Mouse (Mus musculus) heart, embryonic 10.5 days (tissue): ENCODE measurements around the gene Efcab12. TPM values are rescaled to one million over a fixed set of nuclear protein-coding genes. Genes with fewer than 3 reads are reported as not detected.

Source experiments
- DNase-seq: peaks from one replicate; pipeline ENCODE4 v3.0.0-alpha.2; 2017; ENCODE audit warnings: low spot score
- H3K27ac ChIP-seq: fragments of 300-500 bp; sonication (generic); 2 replicates; pipeline ENCODE4 v1.5.1; 2016; ENCODE audit warnings: mild to moderate bottlenecking
- H3K27me3 ChIP-seq: fragments of 300-500 bp; sonication (generic); 2 replicates; pipeline ENCODE4 v1.6.1; 2016; ENCODE audit warnings: mild to moderate bottlenecking; ENCODE audit not compliant: poor library complexity, insufficient read depth, severe bottlenecking
- H3K36me3 ChIP-seq: fragments of 300-500 bp; sonication (generic); 2 replicates; pipeline ENCODE4 v1.6.1; 2016; ENCODE audit warnings: mild to moderate bottlenecking, moderate library complexity
- H3K4me1 ChIP-seq: fragments of 300-500 bp; sonication (generic); 2 replicates; pipeline ENCODE4 v1.6.1; 2016; ENCODE audit warnings: mild to moderate bottlenecking
- H3K4me3 ChIP-seq: fragments of 300-500 bp; sonication (generic); 2 replicates; pipeline ENCODE4 v1.5.1; 2016; ENCODE audit warnings: mild to moderate bottlenecking, moderate library complexity
- H3K9me3 ChIP-seq: fragments of 300-500 bp; sonication (generic); 2 replicates; pipeline ENCODE4 v1.6.1; 2016; ENCODE audit warnings: mild to moderate bottlenecking, moderate library complexity
- whole genome bisulfite sequencing: fragments of 180-500 bp; shearing (Covaris S2); methylation state at CpG from one replicate; pipeline ENCODE4 v1.1.7; 2016; 5-methylcytosine and 5-hydroxymethylcytosine counted together
- polyA plus RNA-seq: library from polyadenylated mRNA; unstranded; fragments of >200 nt; fragmentation: Nextera tagmentation; extraction: Ambion mirVana; gene quantifications from 2 replicates; pipeline ENCODE4 v1.2.1, GENCODE M21; 2016

Efcab12 gene
- polyA plus RNA-seq, 1 experiment from 2014 or later, result 0.46 TPM

- DNase-seq, result peak; percentile 80
- Histone ChIP-seq H3K27ac (peak overlapping the region; percentile 62), H3K4me3 (no peak overlapping the region), H3K9me3 (no peaks in the 10 kb centered on the region), H3K27me3 (no peaks in the 10 kb centered on the region), H3K36me3 (no peaks in the 10 kb centered on the region), H3K4me1 (peaks cover 49% of the 10 kb centered on the region)
- WGBS, result 56% methylated on average over 4 of the region's 4 CpGs
Measured at GRCm38 (mm10) chr6:115856361-115856745, 18.1 kb upstream of the Efcab12 start.

GRCm38 (mm10) chr6:115855733-115856360 lies 17.6 kb upstream of the Efcab12 start:
- 73% methylated on average over 3 of the region's 3 CpGs for WGBS

GRCm38 (mm10) chr6:115854432-115854831 lies 16.2 kb upstream of the Efcab12 start:
- 59% methylated on average over 2 of the region's 2 CpGs for WGBS

More at GRCm38 (mm10) chr6:115855733-115856360, 17.6 kb upstream of the Efcab12 start:
- H3K27me3 ChIP-seq, result no peaks in the 10 kb centered on the region
- DNase-seq, result no peak
- peak overlapping the region; percentile 62 for H3K27ac ChIP-seq
- H3K9me3 ChIP-seq, result no peaks in the 10 kb centered on the region
- H3K4me3 ChIP-seq, result no peak overlapping the region
- H3K36me3 ChIP-seq, result no peaks in the 10 kb centered on the region
- peaks cover 49% of the 10 kb centered on the region for H3K4me1 ChIP-seq

GRCm38 (mm10) chr6:115853985-115854384 lies 15.8 kb upstream of the Efcab12 start:
- Histone ChIP-seq H3K4me3 (peak overlapping the region; percentile 69), H3K9me3 (no peaks in the 10 kb centered on the region), H3K36me3 (peaks cover 10% of the 10 kb centered on the region; the same call in 1 of the 2 replicates), H3K27me3 (no peaks in the 10 kb centered on the region), H3K27ac (peak overlapping the region; percentile 91), H3K4me1 (peaks cover 38% of the 10 kb centered on the region)
- DNase-seq, result no peak
- WGBS, result 47% methylated on average over 7 of the region's 7 CpGs

More at GRCm38 (mm10) chr6:115854432-115854831, 16.2 kb upstream of the Efcab12 start:
- Histone ChIP-seq H3K27me3 (no peaks in the 10 kb centered on the region), H3K4me1 (peaks cover 42% of the 10 kb centered on the region), H3K36me3 (peaks cover 6% of the 10 kb centered on the region; the same call in 1 of the 2 replicates), H3K9me3 (no peaks in the 10 kb centered on the region), H3K4me3 (no peak overlapping the region), H3K27ac (peak overlapping the region; percentile 91; the same call in 1 of the 2 replicates)
- DNase-seq, result no peak

- peak within 1 kb of the TSS; percentile 91 for H3K27ac ChIP-seq
- H3K36me3 ChIP-seq, result peaks cover 17% of the 10 kb centered on the region; the same call in 1 of the 2 replicates
- H3K9me3 ChIP-seq, result no peaks in the 10 kb centered on the region
- under 1% methylated on average over 51 of the region's 51 CpGs for WGBS
- DNase-seq, result peak; percentile 100
- peak within 1 kb of the TSS; percentile 69 for H3K4me3 ChIP-seq
- no peaks in the 10 kb centered on the region for H3K27me3 ChIP-seq
- H3K4me1 ChIP-seq, result peaks cover 36% of the 10 kb centered on the region
Measured at GRCm38 (mm10) chr6:115853091-115853813, 15.0 kb upstream of the Efcab12 start, which contains the start of the genes Mbd4 and Ift122. TSS of gene Mbd4 (minus strand) at chr6:115853371. TSS of gene Ift122 (plus strand) at chr6:115853470.

GRCm38 (mm10) chr6:115852446-115853090 lies 14.4 kb upstream of the Efcab12 start:
- Histone ChIP-seq H3K36me3 (peaks cover 19% of the 10 kb centered on the region; the same call in 1 of the 2 replicates), H3K4me1 (peaks cover 33% of the 10 kb centered on the region), H3K27me3 (no peaks in the 10 kb centered on the region), H3K9me3 (no peaks in the 10 kb centered on the region), H3K27ac (peak overlapping the region; percentile 91), H3K4me3 (peak overlapping the region; percentile 69)
- no peak for DNase-seq
- WGBS, result 6% methylated on average over 20 of the region's 20 CpGs

- 90% methylated on average over 10 of the region's 10 CpGs for WGBS
Measured at GRCm38 (mm10) chr6:115848598-115849304, 10.5 kb upstream of the Efcab12 start.

GRCm38 (mm10) chr6:115846640-115847411 lies 8.6 kb upstream of the Efcab12 start:
- H3K36me3 ChIP-seq, result peaks cover 52% of the 10 kb centered on the region
- WGBS, result 38% methylated on average over 8 of the region's 8 CpGs
- 0 out of 2 replicates have a peak, but pooled peaks cover 3% of the 10 kb centered on the region for H3K4me1 ChIP-seq
- H3K4me3 ChIP-seq, result no peak overlapping the region
- no peaks in the 10 kb centered on the region for H3K9me3 ChIP-seq
- no peak overlapping the region for H3K27ac ChIP-seq
- no peaks in the 10 kb centered on the region for H3K27me3 ChIP-seq
- DNase-seq, result no peak

More at GRCm38 (mm10) chr6:115848598-115849304, 10.5 kb upstream of the Efcab12 start:
- Histone ChIP-seq H3K9me3 (no peaks in the 10 kb centered on the region), H3K27ac (no peak overlapping the region), H3K27me3 (no peaks in the 10 kb centered on the region), H3K36me3 (peaks cover 35% of the 10 kb centered on the region), H3K4me3 (no peak overlapping the region), H3K4me1 (peaks cover 11% of the 10 kb centered on the region; the same call in 1 of the 2 replicates)
- no peak for DNase-seq

GRCm38 (mm10) chr6:115845006-115845405 lies 6.8 kb upstream of the Efcab12 start:
- H3K36me3 ChIP-seq, result peaks cover 54% of the 10 kb centered on the region
- H3K9me3 ChIP-seq, result no peaks in the 10 kb centered on the region
- H3K4me1 ChIP-seq, result no peaks in the 10 kb centered on the region
- no peak for DNase-seq
- H3K4me3 ChIP-seq, result no peak overlapping the region
- no peak overlapping the region for H3K27ac ChIP-seq
- 91% methylated on average over 4 of the region's 4 CpGs for WGBS
- no peaks in the 10 kb centered on the region for H3K27me3 ChIP-seq

- no peaks in the 10 kb centered on the region for H3K9me3 ChIP-seq
- DNase-seq, result no peak
- peaks cover 24% of the 10 kb centered on the region for H3K36me3 ChIP-seq
- H3K27me3 ChIP-seq, result no peaks in the 10 kb centered on the region
- H3K4me1 ChIP-seq, result peaks cover 20% of the 10 kb centered on the region
- 64% methylated on average over 5 of the region's 5 CpGs for WGBS
- H3K4me3 ChIP-seq, result peak overlapping the region; percentile 60
- peak overlapping the region; percentile 76; the same call in 1 of the 2 replicates for H3K27ac ChIP-seq
Measured at GRCm38 (mm10) chr6:115838745-115839144, 533 bp upstream of the Efcab12 start.

- Histone ChIP-seq H3K36me3 (peaks cover 3% of the 10 kb centered on the region; the same call in 1 of the 2 replicates), H3K27me3 (no peaks in the 10 kb centered on the region), H3K4me1 (peaks cover 15% of the 10 kb centered on the region), H3K27ac (no peak overlapping the region), H3K4me3 (no peak overlapping the region), H3K9me3 (no peaks in the 10 kb centered on the region)
- no peak for DNase-seq
Measured at GRCm38 (mm10) chr6:115833861-115834260, 4.4 kb downstream of the Efcab12 start.
